Mouse (Mus musculus): Measurements from ENCODE around the gene Mia. TPM values are rescaled to one million over a fixed set of nuclear protein-coding genes. Genes with fewer than 3 reads are reported as not detected.

The Mia gene
- polyA plus RNA-seq, 1 experiment: not detected

GRCm38 (mm10) chr7:27218586-27218985 lies 37.6 kb upstream of the Mia start:
- H3K4me1 ChIP-seq (ENCODE audit: control insufficient read depth, insufficient read depth, low read length): peaks cover 9% of the 10 kb centered on the region
- no peak for TF ChIP-seq CTCF (IDR thresholded peaks at IDR 0.05; ENCODE audit: low read depth, low read length)
- no peak for TF ChIP-seq POLR2A (IDR thresholded peaks at IDR 0.05; ENCODE audit: borderline replicate concordance, low read depth, low read length)
- no peak overlapping the region for H3K27ac ChIP-seq (ENCODE audit: insufficient read depth, low read depth, low read length)
- H3K4me3 ChIP-seq (ENCODE audit: insufficient read depth, low read length): no peak overlapping the region

- no peak for TF ChIP-seq CTCF (IDR thresholded peaks at IDR 0.05; ENCODE audit: low read depth, low read length)
- H3K4me3 ChIP-seq (ENCODE audit: insufficient read depth, low read length): no peak overlapping the region
- H3K4me1 ChIP-seq (ENCODE audit: control insufficient read depth, insufficient read depth, low read length): peaks cover 9% of the 10 kb centered on the region
- no peak overlapping the region for H3K27ac ChIP-seq (ENCODE audit: insufficient read depth, low read depth, low read length)
Observed at GRCm38 (mm10) chr7:27212626-27213025, 31.7 kb upstream of the Mia start.

DNA sequence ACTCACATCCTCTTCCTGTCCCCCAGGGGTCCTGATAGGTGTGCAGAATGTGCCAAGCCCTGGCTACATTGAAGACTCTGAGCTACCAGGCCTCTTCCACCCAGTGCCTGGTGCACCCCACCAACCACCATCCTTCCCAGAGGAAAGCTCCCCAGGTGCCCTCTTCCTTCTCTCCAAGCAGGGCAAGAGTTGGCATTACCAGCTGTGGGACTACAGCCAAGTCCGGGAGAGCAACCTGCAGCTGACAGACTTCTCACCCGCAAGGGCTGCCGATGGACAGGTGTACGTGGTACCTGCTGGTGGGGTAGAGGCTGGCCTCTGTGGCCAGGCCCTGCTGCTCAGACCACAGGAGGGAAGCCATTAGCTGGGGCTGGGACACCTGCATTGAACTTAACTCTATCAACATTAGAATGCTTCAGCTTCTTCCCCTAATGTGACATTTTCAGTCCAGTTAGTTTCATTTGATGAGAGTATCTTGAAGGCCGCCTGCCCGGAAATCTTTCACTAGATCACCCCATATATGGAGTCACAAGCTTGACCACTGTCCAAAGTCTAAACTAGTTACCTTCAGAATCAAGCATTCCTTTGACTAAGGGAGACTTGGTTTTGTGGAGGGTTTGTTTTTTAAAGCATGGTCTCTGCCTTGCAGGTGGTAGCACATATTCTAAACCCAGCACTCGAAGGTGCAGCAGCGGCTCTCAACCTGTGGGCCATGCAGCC lies 22.9 kb upstream of the Mia start:
- TF ChIP-seq CTCF (IDR thresholded peaks at IDR 0.05; ENCODE audit: low read depth, low read length): no peak
- no peak for TF ChIP-seq POLR2A (IDR thresholded peaks at IDR 0.05; ENCODE audit: borderline replicate concordance, low read depth, low read length)
- Histone ChIP-seq H3K4me3 (ENCODE audit: insufficient read depth, low read length) (no peak overlapping the region), H3K27ac (ENCODE audit: insufficient read depth, low read depth, low read length) (no peak overlapping the region), H3K4me1 (ENCODE audit: control insufficient read depth, insufficient read depth, low read length) (peaks cover 21% of the 10 kb centered on the region)

DNA sequence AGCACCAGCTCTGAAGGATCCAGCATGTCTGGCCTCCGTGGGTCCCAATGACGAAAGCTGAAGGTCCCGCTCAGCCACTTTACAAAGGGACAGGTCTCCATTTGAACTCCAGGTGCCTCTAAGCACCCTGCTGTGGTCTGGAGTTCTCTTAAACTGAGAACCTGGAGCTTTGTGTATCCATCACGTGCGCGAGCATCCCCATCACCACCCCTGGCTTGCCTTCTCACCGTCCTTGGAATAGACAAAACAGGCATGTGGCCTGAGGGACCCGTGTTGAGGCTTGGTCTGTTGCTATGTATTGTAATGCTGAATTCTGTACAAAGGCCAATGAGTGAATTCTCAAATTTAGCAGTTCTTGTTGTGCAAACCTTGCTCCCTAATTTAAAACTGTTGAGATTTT lies 17.8 kb upstream of the Mia start:
- H3K4me3 ChIP-seq (ENCODE audit: insufficient read depth, low read length): no peak overlapping the region
- H3K27ac ChIP-seq (ENCODE audit: insufficient read depth, low read depth, low read length): peak overlapping the region; percentile 95
- H3K4me1 ChIP-seq (ENCODE audit: control insufficient read depth, insufficient read depth, low read length): peaks cover 45% of the 10 kb centered on the region
- TF ChIP-seq POLR2A (IDR thresholded peaks at IDR 0.05; ENCODE audit: borderline replicate concordance, low read depth, low read length) (no peak), CTCF (IDR thresholded peaks at IDR 0.05; ENCODE audit: low read depth, low read length) (no peak)

- H3K4me1 ChIP-seq (ENCODE audit: control insufficient read depth, insufficient read depth, low read length): peaks cover 49% of the 10 kb centered on the region
- TF ChIP-seq CTCF (IDR thresholded peaks at IDR 0.05; ENCODE audit: low read depth, low read length) (no peak), POLR2A (IDR thresholded peaks at IDR 0.05; ENCODE audit: borderline replicate concordance, low read depth, low read length) (no peak)
- no peak overlapping the region for H3K4me3 ChIP-seq (ENCODE audit: insufficient read depth, low read length)
- H3K27ac ChIP-seq (ENCODE audit: insufficient read depth, low read depth, low read length): peak overlapping the region; percentile 95
Observed at GRCm38 (mm10) chr7:27198355-27198754, 17.4 kb upstream of the Mia start.

- peaks cover 49% of the 10 kb centered on the region for H3K4me1 ChIP-seq (ENCODE audit: control insufficient read depth, insufficient read depth, low read length)
- peak overlapping the region; percentile 95 for H3K27ac ChIP-seq (ENCODE audit: insufficient read depth, low read depth, low read length)
- no peak for TF ChIP-seq CTCF (IDR thresholded peaks at IDR 0.05; ENCODE audit: low read depth, low read length)
- no peak for TF ChIP-seq POLR2A (IDR thresholded peaks at IDR 0.05; ENCODE audit: borderline replicate concordance, low read depth, low read length)
Observed at GRCm38 (mm10) chr7:27197634-27198033, 16.7 kb upstream of the Mia start.

DNA sequence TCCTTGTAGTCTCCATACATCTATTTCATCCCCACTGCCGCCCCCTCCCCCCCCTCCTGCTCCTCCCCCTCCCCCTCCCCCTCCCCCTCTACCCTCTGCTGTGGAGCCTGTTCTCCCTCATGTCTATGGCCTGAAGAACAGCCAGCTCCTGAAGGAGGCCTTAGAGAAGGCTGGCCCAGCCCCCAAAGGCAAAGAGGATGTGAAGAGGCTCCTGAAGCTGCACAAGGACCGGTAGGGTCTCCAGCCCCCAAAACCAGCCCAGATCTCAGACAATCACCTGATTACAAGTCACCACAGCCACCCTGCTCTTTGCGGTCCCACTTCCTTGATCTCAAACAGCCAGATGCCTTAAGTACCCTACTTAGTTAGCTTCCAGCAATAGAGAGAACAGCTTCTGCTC lies 16.2 kb upstream of the Mia start:
- no peak for TF ChIP-seq POLR2A (IDR thresholded peaks at IDR 0.05; ENCODE audit: borderline replicate concordance, low read depth, low read length)
- TF ChIP-seq CTCF (IDR thresholded peaks at IDR 0.05; ENCODE audit: low read depth, low read length): no peak
- H3K4me3 ChIP-seq (ENCODE audit: insufficient read depth, low read length): no peak overlapping the region
- peak overlapping the region; percentile 95 for H3K27ac ChIP-seq (ENCODE audit: insufficient read depth, low read depth, low read length)
- peaks cover 49% of the 10 kb centered on the region for H3K4me1 ChIP-seq (ENCODE audit: control insufficient read depth, insufficient read depth, low read length)

More at GRCm38 (mm10) chr7:27197634-27198033, 16.7 kb upstream of the Mia start:
- H3K4me3 ChIP-seq (ENCODE audit: insufficient read depth, low read length): no peak overlapping the region

- H3K4me3 ChIP-seq (ENCODE audit: insufficient read depth, low read length): peak within 1 kb of the TSS; percentile 88
- H3K27ac ChIP-seq (ENCODE audit: insufficient read depth, low read depth, low read length): peak within 1 kb of the TSS; percentile 96
- TF ChIP-seq POLR2A (IDR thresholded peaks at IDR 0.05; ENCODE audit: borderline replicate concordance, low read depth, low read length) (no peak; the same call in 1 of the 2 replicates), CTCF (IDR thresholded peaks at IDR 0.05; ENCODE audit: low read depth, low read length) (no peak)
- H3K4me1 ChIP-seq (ENCODE audit: control insufficient read depth, insufficient read depth, low read length): peaks cover 49% of the 10 kb centered on the region
Observed at GRCm38 (mm10) chr7:27195681-27196611, 15.0 kb upstream of the Mia start, which contains the start of the genes BC024978 and Snrpa. BC024978 (plus strand) TSS chr7:27195781. Snrpa (minus strand) TSS chr7:27196271.

GRCm38 (mm10) chr7:27193731-27194130 lies 12.8 kb upstream of the Mia start:
- TF ChIP-seq POLR2A (IDR thresholded peaks at IDR 0.05; ENCODE audit: borderline replicate concordance, low read depth, low read length): no peak
- no peak for TF ChIP-seq CTCF (IDR thresholded peaks at IDR 0.05; ENCODE audit: low read depth, low read length)
- Histone ChIP-seq H3K4me1 (ENCODE audit: control insufficient read depth, insufficient read depth, low read length) (peaks cover 33% of the 10 kb centered on the region), H3K27ac (ENCODE audit: insufficient read depth, low read depth, low read length) (no peak overlapping the region), H3K4me3 (ENCODE audit: insufficient read depth, low read length) (no peak overlapping the region; the same call in 1 of the 2 replicates)

GRCm38 (mm10) chr7:27192434-27192833 lies 11.5 kb upstream of the Mia start:
- H3K27ac ChIP-seq (ENCODE audit: insufficient read depth, low read depth, low read length): no peak overlapping the region
- H3K4me3 ChIP-seq (ENCODE audit: insufficient read depth, low read length): no peak overlapping the region
- TF ChIP-seq CTCF (IDR thresholded peaks at IDR 0.05; ENCODE audit: low read depth, low read length) (no peak), POLR2A (IDR thresholded peaks at IDR 0.05; ENCODE audit: borderline replicate concordance, low read depth, low read length) (no peak)
- peaks cover 22% of the 10 kb centered on the region for H3K4me1 ChIP-seq (ENCODE audit: control insufficient read depth, insufficient read depth, low read length)
